Comparison of ENCODE assay signal across 21 mouse cellular contexts in the genomic region with DNA sequence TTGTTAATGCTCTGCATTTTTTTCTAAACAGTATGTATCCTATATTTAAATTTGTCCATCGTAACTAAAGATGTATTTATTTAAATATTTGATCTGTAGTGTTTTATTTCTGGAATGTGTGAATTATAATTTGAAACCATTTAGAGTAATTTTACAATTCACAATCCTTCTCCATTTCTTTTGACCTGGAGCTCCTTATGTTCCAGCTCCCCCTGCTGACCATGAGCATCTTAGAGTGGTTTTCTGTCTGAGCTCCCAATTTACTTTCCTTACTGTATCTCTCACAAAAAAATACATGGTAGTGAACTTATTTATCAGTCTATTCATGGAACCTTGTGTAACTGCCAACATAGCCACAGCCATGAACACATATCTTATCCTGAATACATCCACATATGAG.
A peak's percentile ranks its signal among the peaks of the same experiment; 100 is the strongest.
DNase-seq lines count a peak whose midpoint lies in the region; ATAC-seq and TF ChIP-seq lines count a peak whose summit lies in the region.
"Had no signal": no experiment of that assay in that cellular context is flagged by ENCODE, and none has a peak within 500 bp of the region (broad histone marks: within the 10 kb centered on the region; RNA-seq: fewer than 3 reads in every experiment).

No protein-coding gene starts in this region.

- H3K4me3 ChIP-seq in kidney, embryonic 16.5 days (ENCODE audit: low read length): no peak overlapping the region
- no peak overlapping the region for H3K4me3 ChIP-seq in E14TG2a.4 (replicated peaks; ENCODE audit: low read length)
- no peak overlapping the region for H3K4me3 ChIP-seq in midbrain, embryonic 10.5 days
- H3K4me3 ChIP-seq: forebrain, embryonic 15.5 days; hindbrain, embryonic 10.5 days; liver, embryonic 12.5 days had no signal

- peaks cover 15% of the 10 kb centered on the region for H3K9me3 ChIP-seq in kidney, embryonic 16.5 days (ENCODE audit: low read length)
- no peaks in the 10 kb centered on the region for H3K9me3 ChIP-seq in E14TG2a.4 (ENCODE audit: low read length)
- peaks cover 45% of the 10 kb centered on the region for H3K9me3 ChIP-seq in midbrain, embryonic 10.5 days (replicated peaks)
- H3K9me3 ChIP-seq: liver, embryonic 12.5 days had no signal

- H3K27me3 ChIP-seq in kidney, embryonic 16.5 days (ENCODE audit: insufficient read depth, low read length): no peaks in the 10 kb centered on the region
- no peaks in the 10 kb centered on the region for H3K27me3 ChIP-seq in E14TG2a.4 (ENCODE audit: insufficient read depth, low read length)
- no peaks in the 10 kb centered on the region for H3K27me3 ChIP-seq in midbrain, embryonic 10.5 days (ENCODE audit: low read depth, poor library complexity, severe bottlenecking)
- H3K27me3 ChIP-seq: forebrain, embryonic 15.5 days; liver, embryonic 12.5 days had no signal

- no peak for ATAC-seq in kidney, embryonic 16.5 days (ENCODE audit: low FRiP score, low TSS enrichment)
- ATAC-seq: forebrain, embryonic 15.5 days; hindbrain, postnatal 0 days; intestine, postnatal 0 days; liver, embryonic 12.5 days had no signal

- H3K27ac ChIP-seq in kidney, embryonic 16.5 days (ENCODE audit: low read length): no peak overlapping the region
- no peak overlapping the region for H3K27ac ChIP-seq in midbrain, embryonic 10.5 days (replicated peaks)
- H3K27ac ChIP-seq: forebrain, embryonic 15.5 days; hindbrain, embryonic 10.5 days; hindbrain, postnatal 0 days; liver, embryonic 12.5 days had no signal

- no peak overlapping the region for H3K9ac ChIP-seq in kidney, embryonic 16.5 days (replicated peaks; ENCODE audit: low read length)
- H3K9ac ChIP-seq: forebrain, embryonic 15.5 days; liver, embryonic 12.5 days; lung, embryonic 14.5 days had no signal

- peak; percentile 33 for TF ChIP-seq CTCF in E14TG2a.4 (conservative IDR thresholded peaks at IDR 0.05; ENCODE audit: low read length)

- WGBS in kidney, embryonic 16.5 days: 64% methylated on average over 1 of the region's 1 CpGs
- 70% methylated on average over 1 of the region's 1 CpGs for WGBS in midbrain, embryonic 10.5 days

- no peak overlapping the region for H3K4me2 ChIP-seq in kidney, embryonic 16.5 days (replicated peaks; ENCODE audit: low read depth, low read length)
- H3K4me2 ChIP-seq: forebrain, embryonic 15.5 days; liver, embryonic 12.5 days; lung, embryonic 14.5 days; midbrain, embryonic 11.5 days had no signal

- peak; percentile 10 for DNase-seq in kidney, postnatal 10 days
- DNase-seq in 3T3-L1 (ENCODE audit: low read depth, low spot score): peak; percentile 10
- peak; percentile 53 for DNase-seq in ZHBTc4 (ENCODE audit: low read depth, low spot score)
- no peak for DNase-seq in midbrain, embryonic 10.5 days (ENCODE audit: low spot score)
- DNase-seq in adrenal gland, postnatal 25 days: no peak
- DNase-seq: adrenal gland, adult 8-10 months; cerebellum, adult 11 months; cerebellum, postnatal 14 days; embryo, embryonic 11 days; gastrocnemius, postnatal 36 days; lung, embryonic 14.5 days; lung, postnatal 36 days; right cerebral cortex, postnatal 14 days had no signal

- no peaks in the 10 kb centered on the region for H3K36me3 ChIP-seq in kidney, embryonic 16.5 days (ENCODE audit: insufficient read depth, low read length)
- H3K36me3 ChIP-seq in E14TG2a.4 (ENCODE audit: insufficient read depth, low read length): no peaks in the 10 kb centered on the region
- H3K36me3 ChIP-seq in midbrain, embryonic 10.5 days: no peaks in the 10 kb centered on the region
- H3K36me3 ChIP-seq: forebrain, embryonic 15.5 days; hindbrain, embryonic 10.5 days; liver, embryonic 12.5 days had no signal

- H3K4me1 ChIP-seq in kidney, embryonic 16.5 days (ENCODE audit: insufficient read depth, low read length): no peaks in the 10 kb centered on the region
- H3K4me1 ChIP-seq in E14TG2a.4 (replicated peaks; ENCODE audit: low read depth, low read length): no peaks in the 10 kb centered on the region
- no peaks in the 10 kb centered on the region for H3K4me1 ChIP-seq in midbrain, embryonic 10.5 days
- H3K4me1 ChIP-seq: forebrain, embryonic 15.5 days; hindbrain, embryonic 10.5 days; liver, embryonic 12.5 days had no signal

Comparison
In these comparisons a context has a peak if more than half of its experiments do, and no peak if none do; other contexts are left out.
1. DNase-seq: peak in kidney, postnatal 10 days (single experiment), 3T3-L1 (single experiment) and ZHBTc4 (single experiment); none in midbrain, embryonic 10.5 days (single experiment) and adrenal gland, postnatal 25 days (single experiment).